Mouse (Mus musculus) thymus, adult 2 months (tissue): ENCODE results near the gene Cryba4.

ENCODE experiments used
- CTCF ChIP-seq: fragments of 200-500 bp; IDR thresholded peaks from 2 replicates; pipeline ENCODE4 v1.5.1; 2012; ENCODE audit warnings: mild to moderate bottlenecking, control low read depth, low read length, moderate library complexity, borderline replicate concordance; ENCODE audit not compliant: control insufficient read depth, poor library complexity, insufficient read depth; ENCODE audit errors: extremely low read depth
- POLR2A ChIP-seq: fragments of 200-500 bp; IDR thresholded peaks from 2 replicates; pipeline ENCODE4 v1.6.1; 2012; ENCODE audit warnings: mild to moderate bottlenecking, low read length, control low read depth, moderate library complexity; ENCODE audit not compliant: control insufficient read depth, poor library complexity, insufficient read depth; ENCODE audit errors: extremely low read depth

- TF ChIP-seq CTCF = no peak
- TF ChIP-seq POLR2A = no peak
These were observed 46.1 kb upstream of the Cryba4 start for GRCm38 (mm10) chr5:112298226-112298988.
